Mouse (Mus musculus) spleen, adult 2 months (tissue): ENCODE data around the gene Krt9.

Experiments used
- CTCF ChIP-seq: fragments of 200-500 bp; IDR thresholded peaks from 2 replicates; pipeline ENCODE4 v1.5.1; 2011; ENCODE audit warnings: mild to moderate bottlenecking, inconsistent platforms; ENCODE audit not compliant: insufficient read depth, insufficient read length, insufficient replicate concordance; ENCODE audit errors: extremely low read depth
- POLR2A ChIP-seq: fragments of 200-500 bp; IDR thresholded peaks from 2 replicates; pipeline ENCODE4 v1.6.1; 2011; ENCODE audit warnings: low read depth, low read length, inconsistent platforms

- TF ChIP-seq CTCF = no peak
- TF ChIP-seq POLR2A = no peak
Observed at GRCm38 (mm10) chr11:100181725-100182124, 11.3 kb downstream of the Krt9 start.
